Mouse (Mus musculus) heart, embryonic 13.5 days (tissue): ENCODE measurements at regions not wholly inside any gene's neighbourhood (a gene's known extent, or its start where the extent isn't known, plus 50 kb on each side); places are given as distances from the start of the nearest gene placed in this dataset.

ENCODE experiments used
- ATAC-seq: fragments of 200-750 bp; cut with Nextera tagmentation; 2 replicates; pipeline ENCODE4 v1.8.0; 2017; ENCODE audit warnings: moderate TSS enrichment; ENCODE audit not compliant: insufficient number of reproducible peaks, low FRiP score, low TSS enrichment; ENCODE audit errors: extremely low read depth
- H3K27ac ChIP-seq: fragments of 300-500 bp; sonication (generic); replicated peaks from 2 replicates; pipeline ENCODE4 v1.5.1; 2015; ENCODE audit warnings: moderate library complexity, mild to moderate bottlenecking, inconsistent platforms
- H3K27me3 ChIP-seq: fragments of 300-500 bp; sonication (generic); replicated peaks from 2 replicates; pipeline ENCODE4 v1.6.1; 2015; ENCODE audit warnings: mild to moderate bottlenecking, inconsistent platforms
- H3K36me3 ChIP-seq: fragments of 300-500 bp; sonication (generic); 2 replicates; pipeline ENCODE4 v1.6.1; 2015; ENCODE audit warnings: mild to moderate bottlenecking, inconsistent platforms
- H3K4me1 ChIP-seq: fragments of 300-500 bp; sonication (generic); 2 replicates; pipeline ENCODE4 v1.6.1; 2015; ENCODE audit warnings: inconsistent platforms
- H3K4me2 ChIP-seq: fragments of 300-500 bp; sonication (generic); 2 replicates; pipeline ENCODE4 v1.6.1; 2015; ENCODE audit warnings: inconsistent platforms, mild to moderate bottlenecking, moderate library complexity
- H3K4me3 ChIP-seq: fragments of 300-500 bp; sonication (generic); 2 replicates; pipeline ENCODE4 v1.5.1; 2015; ENCODE audit warnings: moderate library complexity, mild to moderate bottlenecking, inconsistent platforms
- H3K9ac ChIP-seq: fragments of 300-500 bp; sonication (generic); 2 replicates; pipeline ENCODE4 v1.6.1; 2015; ENCODE audit warnings: inconsistent platforms, mild to moderate bottlenecking, moderate library complexity
- H3K9me3 ChIP-seq: fragments of 300-500 bp; sonication (generic); 2 replicates; pipeline ENCODE4 v1.6.1; 2016; ENCODE audit warnings: inconsistent platforms
- WGBS: fragments of 180-500 bp; shearing (Covaris S2); methylation state at CpG from one replicate; pipeline ENCODE4 v1.1.7; 2015; ENCODE audit warnings: mixed read lengths; 5-methylcytosine and 5-hydroxymethylcytosine counted together

GRCm38 (mm10) chr10:37079535-37079934, 59.2 kb downstream of the Marcks start:
- no peak overlapping the region for H3K4me3 ChIP-seq
- peak overlapping the region; percentile 87 for H3K27ac ChIP-seq
- H3K27me3 ChIP-seq: no peaks in the 10 kb centered on the region
- ATAC-seq: no peak
- H3K9me3 ChIP-seq: no peaks in the 10 kb centered on the region
- WGBS: 68% methylated on average over 6 of the region's 6 CpGs
- no peak overlapping the region for H3K4me2 ChIP-seq
- H3K9ac ChIP-seq: no peak overlapping the region
- H3K4me1 ChIP-seq: peaks cover 29% of the 10 kb centered on the region
- no peaks in the 10 kb centered on the region for H3K36me3 ChIP-seq

- Histone ChIP-seq H3K27ac (peak overlapping the region; percentile 87), H3K9me3 (no peaks in the 10 kb centered on the region), H3K36me3 (no peaks in the 10 kb centered on the region), H3K9ac (0 out of 2 replicates have a peak overlapping the region, but pooled peaks have one; percentile 44), H3K4me2 (no peak overlapping the region), H3K4me1 (peaks cover 29% of the 10 kb centered on the region), H3K4me3 (no peak overlapping the region), H3K27me3 (no peaks in the 10 kb centered on the region)
- peak; percentile 83 for ATAC-seq
- 10% methylated on average over 5 of the region's 5 CpGs for WGBS
These were observed 60.3 kb downstream of the Marcks start for GRCm38 (mm10) chr10:37078439-37078838.

- no peak overlapping the region for H3K4me3 ChIP-seq
- H3K27me3 ChIP-seq: no peaks in the 10 kb centered on the region
- no peaks in the 10 kb centered on the region for H3K36me3 ChIP-seq
- 79% methylated on average over 2 of the region's 2 CpGs for WGBS
- peaks cover 26% of the 10 kb centered on the region for H3K4me1 ChIP-seq
- peak overlapping the region; percentile 87 for H3K27ac ChIP-seq
- no peak overlapping the region for H3K9ac ChIP-seq
- H3K9me3 ChIP-seq: no peaks in the 10 kb centered on the region
- no peak overlapping the region for H3K4me2 ChIP-seq
- no peak for ATAC-seq
These were observed 61.0 kb downstream of the Marcks start for GRCm38 (mm10) chr10:37077741-37078140.

- Histone ChIP-seq H3K4me3 (no peak overlapping the region), H3K4me1 (peaks cover 10% of the 10 kb centered on the region), H3K27me3 (no peaks in the 10 kb centered on the region), H3K9me3 (no peaks in the 10 kb centered on the region), H3K27ac (no peak overlapping the region), H3K9ac (no peak overlapping the region), H3K36me3 (no peaks in the 10 kb centered on the region), H3K4me2 (no peak overlapping the region)
- no peak for ATAC-seq
- 11% methylated on average over 5 of the region's 5 CpGs for WGBS
These were observed 65.9 kb downstream of the Marcks start for GRCm38 (mm10) chr10:37072834-37073233.

- no peak for ATAC-seq
- Histone ChIP-seq H3K4me3 (no peak overlapping the region), H3K36me3 (no peaks in the 10 kb centered on the region), H3K4me1 (0 out of 2 replicates have a peak, but pooled peaks cover 3% of the 10 kb centered on the region), H3K27ac (no peak overlapping the region), H3K9ac (no peak overlapping the region), H3K9me3 (no peaks in the 10 kb centered on the region), H3K4me2 (no peak overlapping the region), H3K27me3 (no peaks in the 10 kb centered on the region)
- 88% methylated on average over 5 of the region's 5 CpGs for WGBS
These were observed 66.7 kb downstream of the Marcks start for GRCm38 (mm10) chr10:37072061-37072460.

GRCm38 (mm10) chr10:37071420-37071819, 67.3 kb downstream of the Marcks start:
- no peak overlapping the region for H3K27ac ChIP-seq
- no peaks in the 10 kb centered on the region for H3K27me3 ChIP-seq
- H3K36me3 ChIP-seq: no peaks in the 10 kb centered on the region
- no peak overlapping the region for H3K9ac ChIP-seq
- WGBS: 68% methylated on average over 2 of the region's 2 CpGs
- no peak for ATAC-seq
- H3K4me1 ChIP-seq: 0 out of 2 replicates have a peak, but pooled peaks cover 3% of the 10 kb centered on the region
- H3K9me3 ChIP-seq: no peaks in the 10 kb centered on the region
- no peak overlapping the region for H3K4me3 ChIP-seq
- H3K4me2 ChIP-seq: no peak overlapping the region
